Mouse (Mus musculus) brown adipose tissue, adult 24 weeks (tissue): Measurements from ENCODE around the gene Peli2. TPM values are rescaled to one million over a fixed set of nuclear protein-coding genes. Genes with fewer than 3 reads are reported as not detected.
"Not testable (repeated sequence)": the region's sequence is repeated elsewhere in the genome, so short reads cannot be mapped to it uniquely, and the experiment has no call there.

Experiments
- H3K27ac ChIP-seq: fragments of 200-500 bp; replicated peaks from 2 replicates; pipeline ENCODE4 v1.5.1; 2012; ENCODE audit warnings: low read depth, mild to moderate bottlenecking, low read length
- H3K4me1 ChIP-seq: fragments of 200-500 bp; 2 replicates; pipeline ENCODE4 v1.6.1; 2012; ENCODE audit warnings: low read length, mixed read lengths; ENCODE audit not compliant: control insufficient read depth, insufficient read depth, insufficient read length
- H3K4me3 ChIP-seq: fragments of 200-500 bp; 2 replicates; pipeline ENCODE4 v1.5.1; 2012; ENCODE audit warnings: low read depth, mild to moderate bottlenecking, low read length, moderate library complexity; ENCODE audit not compliant: insufficient read depth
- polyA plus RNA-seq: library from polyadenylated mRNA; stranded (reverse); fragments of >200 nt; gene quantifications from 2 replicates; pipeline ENCODE4 v1.2.4, GENCODE M21; 2012; ENCODE audit not compliant: missing spikeins, insufficient read depth, insufficient read length

Gene Peli2
- 18.2 and 23.7 TPM in 2 replicates for polyA plus RNA-seq

DNA sequence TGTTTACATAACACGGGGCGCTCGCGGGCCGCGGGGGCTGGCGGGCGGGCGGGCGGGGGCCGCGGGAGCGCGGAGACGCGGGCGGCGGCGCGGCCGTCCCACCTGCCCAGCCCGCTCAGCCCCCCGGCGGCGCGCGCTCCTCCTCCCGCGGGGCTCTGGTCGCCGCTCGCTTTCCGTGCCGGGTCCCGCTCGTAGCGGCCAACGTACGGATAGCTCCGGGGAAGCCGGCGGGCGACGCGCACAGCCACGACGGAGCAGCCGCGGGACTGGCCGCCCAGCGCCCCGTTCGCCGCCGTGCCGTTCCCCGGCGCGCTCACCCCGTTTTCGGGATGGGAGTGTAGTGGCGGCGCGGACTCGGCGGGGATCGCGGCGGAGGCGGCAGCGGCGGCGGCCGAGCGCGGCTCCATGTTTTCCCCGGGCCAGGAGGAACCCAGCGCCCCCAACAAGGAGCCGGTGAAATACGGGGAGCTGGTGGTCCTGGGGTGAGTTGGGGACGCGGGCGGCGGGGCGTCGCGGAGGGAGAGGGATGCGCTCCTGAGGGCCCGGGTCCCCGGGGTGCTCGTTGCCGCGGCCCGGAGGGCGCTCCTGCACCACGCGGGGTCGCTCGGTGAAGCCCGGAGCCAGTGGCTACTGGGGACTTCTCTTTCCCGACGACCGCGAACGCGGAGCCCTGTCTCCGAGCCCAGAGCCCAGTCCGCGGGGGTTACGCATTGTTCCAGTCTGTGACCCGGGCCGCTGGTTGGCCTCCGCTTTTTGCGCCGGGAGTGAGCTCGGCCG, at the start of gene Peli2:
TSS of gene Peli2 (plus strand) at position 72 of the 777 bp plus-strand sequence.
- Histone ChIP-seq H3K4me1 (no peaks in the 10 kb centered on the region), H3K27ac (peak within 1 kb of the TSS; percentile 77), H3K4me3 (peak within 1 kb of the TSS; percentile 100)

DNA sequence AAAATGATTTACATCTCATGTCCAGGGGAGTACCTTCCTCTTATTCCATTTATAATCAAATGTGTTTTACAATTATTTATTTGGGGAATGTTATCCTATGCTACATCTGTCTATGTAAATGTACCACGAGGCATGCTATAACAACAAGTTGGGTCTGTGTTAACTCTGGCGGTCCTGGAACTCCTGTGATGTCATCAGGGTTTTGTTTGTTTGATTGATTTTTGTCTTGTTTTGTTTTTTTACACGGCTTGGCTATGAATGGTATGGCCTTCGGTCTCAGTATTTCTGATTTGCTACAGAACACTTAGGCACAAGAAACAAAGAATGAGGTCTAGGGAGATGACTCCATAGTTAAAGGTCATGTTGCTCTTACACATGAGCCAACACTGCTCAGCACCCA, 48.5 kb upstream of the Peli2 start:
- no peak overlapping the region for H3K27ac ChIP-seq
- H3K4me3 ChIP-seq = no peak overlapping the region
- H3K4me1 ChIP-seq = peaks cover 5% of the 10 kb centered on the region; the same call in 1 of the 2 replicates

DNA sequence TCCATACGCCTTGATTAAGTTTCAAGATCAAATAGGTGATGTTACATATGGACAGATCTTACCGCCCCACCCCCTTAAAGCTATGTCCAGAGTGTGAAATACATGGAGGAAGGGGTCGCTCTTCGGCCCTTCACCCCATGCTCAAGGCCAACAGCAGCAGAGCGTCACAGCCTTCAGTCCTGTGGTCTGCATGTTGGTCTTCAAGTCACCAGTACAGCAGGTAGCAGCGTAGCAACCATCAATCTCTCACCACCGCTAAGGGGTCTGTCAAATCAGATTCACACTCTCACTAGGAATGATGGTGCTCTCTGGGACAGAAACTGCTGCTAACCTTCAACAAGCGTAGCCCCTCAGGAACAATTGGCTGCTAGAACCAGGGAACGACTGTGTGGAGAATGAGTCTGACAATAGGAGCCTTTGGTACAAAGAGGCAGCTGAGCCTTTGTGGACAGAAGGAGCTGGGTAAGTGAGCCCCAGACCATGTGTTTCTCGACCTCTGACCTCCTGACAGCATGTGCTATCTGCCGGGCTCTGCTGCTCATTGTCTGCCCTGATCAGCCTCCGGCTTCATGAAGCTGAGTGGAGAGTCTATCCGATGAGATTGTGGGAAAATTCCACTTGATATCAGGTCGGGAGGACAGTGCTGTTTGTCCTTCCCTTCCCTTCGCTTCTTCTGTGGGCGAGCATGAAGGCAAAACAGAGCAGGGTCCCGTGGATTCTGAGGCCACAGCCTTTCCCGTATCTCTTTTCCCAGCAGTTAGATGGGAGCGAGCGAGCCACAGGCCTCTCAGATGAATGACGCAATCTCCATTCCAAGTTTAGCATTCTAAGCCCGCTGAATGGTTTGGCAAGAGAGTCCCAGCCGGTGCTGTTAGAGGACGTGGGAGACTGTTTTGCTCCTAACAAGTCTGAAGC, 47.1 kb upstream of the Peli2 start:
- Histone ChIP-seq H3K4me1 (peaks cover 5% of the 10 kb centered on the region; the same call in 1 of the 2 replicates), H3K4me3 (no peak overlapping the region), H3K27ac (peak overlapping the region; percentile 66)

DNA sequence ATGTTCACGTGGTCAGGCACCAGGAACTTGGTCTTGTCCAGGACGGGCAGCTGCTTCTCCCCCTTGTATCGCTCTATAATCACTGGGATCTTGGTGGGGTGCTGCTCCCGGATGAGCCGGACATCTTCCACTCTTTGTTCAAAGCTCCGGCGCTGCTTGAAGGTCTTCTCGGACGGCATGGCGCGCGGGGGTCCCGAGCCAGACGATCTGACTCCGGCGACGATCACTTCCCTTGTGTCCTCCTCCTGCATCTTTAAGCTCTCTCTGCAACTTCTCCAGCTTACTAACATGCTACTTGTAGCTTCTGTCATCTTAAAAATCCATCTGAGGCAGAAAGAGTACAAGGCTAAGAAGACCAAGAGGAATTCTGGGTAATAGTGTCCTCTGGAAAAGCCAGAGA, 41.0 kb upstream of the Peli2 start:
- not testable (repeated sequence) for H3K4me1 ChIP-seq, H3K4me3 ChIP-seq, H3K27ac ChIP-seq

DNA sequence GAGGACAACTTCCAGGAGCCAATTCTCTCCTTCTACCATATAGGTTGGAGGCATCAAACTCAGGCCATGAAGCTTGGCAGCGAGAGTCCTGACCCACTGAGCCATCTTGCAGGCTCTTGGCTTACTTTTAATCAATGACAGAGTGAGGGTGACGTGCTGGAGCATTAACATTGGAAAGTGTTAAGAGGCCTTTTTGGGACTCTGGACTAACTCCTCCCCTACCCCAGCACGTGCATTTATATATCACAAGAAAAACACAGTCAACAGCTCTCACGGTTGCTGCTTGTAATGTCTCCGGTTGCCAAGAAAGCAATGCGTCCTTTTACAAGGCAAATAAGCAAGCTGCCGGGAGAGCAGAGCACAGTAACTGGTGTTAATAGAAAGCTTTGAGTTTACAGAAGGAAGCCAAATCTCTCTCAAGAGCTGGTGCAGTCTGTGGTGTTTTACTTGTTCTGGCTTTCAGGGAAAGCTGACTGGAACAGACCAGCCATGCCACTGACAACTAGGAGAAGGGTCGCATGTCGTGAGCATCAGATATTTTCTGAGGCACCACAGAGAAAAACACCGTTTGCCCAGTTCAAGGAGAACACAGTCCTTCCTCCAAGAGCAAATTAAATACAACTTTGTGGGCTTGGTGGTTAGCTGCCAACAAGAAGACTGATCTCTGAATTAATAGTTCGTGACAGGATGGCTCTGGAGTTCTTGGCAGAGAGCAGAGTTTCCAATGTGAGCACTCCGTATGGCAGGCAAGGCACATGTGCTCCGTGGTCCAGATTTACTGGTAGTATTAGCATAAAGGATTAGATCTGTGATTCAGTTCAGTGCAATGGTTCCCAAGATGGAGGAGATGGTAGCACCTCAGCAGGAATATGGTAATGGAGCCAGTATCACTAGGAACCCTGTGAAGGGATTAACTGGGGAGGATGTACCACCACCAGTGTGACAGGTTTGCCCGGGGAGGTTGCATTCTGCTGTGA, 36.5 kb upstream of the Peli2 start:
- H3K4me3 ChIP-seq = no peak overlapping the region
- no peaks in the 10 kb centered on the region for H3K4me1 ChIP-seq
- no peak overlapping the region for H3K27ac ChIP-seq

DNA sequence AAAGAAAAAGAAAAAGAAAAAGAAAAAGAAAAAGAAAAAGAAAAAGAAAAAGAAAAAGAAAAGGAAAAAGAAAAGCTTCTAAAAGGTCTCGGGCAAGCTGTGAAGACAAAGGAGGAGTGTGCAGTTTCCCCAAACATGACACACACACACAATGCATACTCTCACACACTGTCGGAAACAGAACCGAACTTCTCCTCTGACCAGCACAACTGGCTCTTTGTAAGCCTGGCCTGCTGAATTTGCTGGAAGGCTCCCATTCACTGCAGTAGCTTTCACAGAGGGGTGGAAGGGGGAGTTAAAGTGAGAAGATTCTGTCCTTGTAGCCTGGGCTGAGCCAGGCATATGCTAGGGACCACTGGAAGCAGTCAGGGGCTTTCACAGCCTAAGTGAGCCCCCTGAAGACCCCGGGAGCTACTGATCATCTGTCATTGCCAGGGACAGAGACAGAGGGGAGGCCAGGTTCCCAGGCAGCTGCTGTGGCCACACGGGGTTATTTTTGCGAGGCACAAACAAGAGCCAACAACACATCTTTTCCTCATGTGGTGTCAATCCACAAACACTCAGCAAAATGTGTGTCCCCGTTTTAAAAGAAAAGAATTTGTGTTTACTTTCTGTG, 33.8 kb upstream of the Peli2 start:
- Histone ChIP-seq H3K27ac (no peak overlapping the region), H3K4me1 (no peaks in the 10 kb centered on the region), H3K4me3 (no peak overlapping the region)

DNA sequence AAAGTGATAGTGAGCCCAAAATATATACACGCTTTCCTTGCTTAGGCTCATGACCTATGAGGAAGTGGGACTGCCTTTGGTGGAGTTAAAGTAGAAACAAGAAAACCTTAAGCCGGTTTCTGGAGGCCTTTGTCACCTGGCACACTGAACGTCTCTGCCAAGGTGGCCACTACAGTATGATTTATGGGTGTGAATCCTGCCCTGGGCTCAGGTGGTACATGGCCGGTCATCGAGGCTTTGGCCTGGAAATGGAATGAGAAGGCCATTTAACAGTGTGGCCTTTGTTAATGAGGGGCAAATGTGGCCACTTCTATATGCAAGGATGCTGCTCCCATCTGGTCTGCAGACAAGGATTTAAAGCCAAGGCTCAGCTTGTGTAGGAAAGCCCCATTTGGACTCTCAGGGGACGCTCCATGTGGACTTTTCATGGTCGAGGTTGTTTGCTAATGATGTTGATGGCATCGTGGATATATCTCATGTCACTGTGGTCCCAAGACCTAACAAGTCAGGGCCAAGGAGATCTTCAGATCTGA, 33.3 kb upstream of the Peli2 start:
- H3K4me3 ChIP-seq = no peak overlapping the region
- H3K4me1 ChIP-seq = no peaks in the 10 kb centered on the region
- H3K27ac ChIP-seq = no peak overlapping the region

DNA sequence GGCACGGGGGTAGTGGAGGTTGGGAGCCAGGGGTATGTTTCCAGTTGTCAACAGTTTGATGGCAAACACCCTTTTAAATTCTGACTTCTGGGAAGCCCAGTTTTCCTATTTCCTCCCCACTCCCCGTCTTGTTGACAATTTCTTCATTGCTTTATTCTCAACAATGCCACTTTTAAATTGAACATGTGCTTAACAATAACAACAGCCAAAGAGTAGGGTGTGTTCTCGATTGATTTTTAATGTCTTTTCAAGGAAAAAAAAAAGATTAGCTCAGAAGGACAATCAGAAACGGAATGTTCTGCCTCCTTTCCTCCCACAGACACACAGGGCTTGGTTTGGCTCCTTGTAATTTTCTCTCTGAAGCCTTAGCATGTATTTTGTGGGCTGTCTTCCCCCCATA, 30.2 kb upstream of the Peli2 start:
- Histone ChIP-seq H3K4me1 (no peaks in the 10 kb centered on the region), H3K4me3 (no peak overlapping the region), H3K27ac (no peak overlapping the region)

DNA sequence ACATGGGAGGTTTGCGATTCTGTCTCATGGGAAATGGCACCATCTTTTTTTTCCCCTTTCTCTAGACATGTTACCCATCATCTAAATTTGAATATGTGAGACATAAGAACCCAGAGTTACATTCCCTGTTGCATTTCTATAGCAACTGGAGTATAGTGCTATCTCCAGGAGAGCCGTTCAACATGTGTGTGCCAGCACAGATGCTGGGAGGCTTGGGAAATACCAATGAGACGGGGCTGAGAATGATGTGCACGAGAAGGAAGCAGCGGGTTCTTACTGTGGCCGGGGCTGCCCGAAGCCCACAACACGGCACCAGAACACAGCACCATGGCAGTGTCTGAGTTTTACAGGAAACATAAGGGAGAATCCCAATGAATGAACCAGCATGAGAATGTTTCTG, 29.5 kb upstream of the Peli2 start:
- Histone ChIP-seq H3K27ac (no peak overlapping the region), H3K4me3 (no peak overlapping the region), H3K4me1 (no peaks in the 10 kb centered on the region)

DNA sequence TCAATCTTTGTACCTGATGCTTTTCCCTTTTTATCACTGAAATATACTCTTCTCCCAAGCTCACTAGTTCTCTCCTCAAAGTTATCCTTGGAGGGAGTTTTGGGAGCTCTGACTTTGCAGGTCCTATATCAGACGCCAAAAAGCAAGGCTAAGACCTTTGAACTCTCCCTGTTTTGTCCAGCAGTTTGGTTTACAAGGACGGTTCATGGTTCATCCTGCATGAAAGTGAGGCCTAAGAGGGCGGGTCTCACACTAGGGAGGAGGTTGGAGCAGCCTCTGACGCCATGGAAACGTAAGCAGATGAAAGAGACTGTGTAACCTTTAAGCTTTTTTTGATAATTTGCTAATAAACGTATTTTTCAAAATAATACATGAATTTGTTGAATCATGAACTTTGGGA, 22.4 kb upstream of the Peli2 start:
- H3K27ac ChIP-seq = no peak overlapping the region
- no peaks in the 10 kb centered on the region for H3K4me1 ChIP-seq
- no peak overlapping the region for H3K4me3 ChIP-seq

DNA sequence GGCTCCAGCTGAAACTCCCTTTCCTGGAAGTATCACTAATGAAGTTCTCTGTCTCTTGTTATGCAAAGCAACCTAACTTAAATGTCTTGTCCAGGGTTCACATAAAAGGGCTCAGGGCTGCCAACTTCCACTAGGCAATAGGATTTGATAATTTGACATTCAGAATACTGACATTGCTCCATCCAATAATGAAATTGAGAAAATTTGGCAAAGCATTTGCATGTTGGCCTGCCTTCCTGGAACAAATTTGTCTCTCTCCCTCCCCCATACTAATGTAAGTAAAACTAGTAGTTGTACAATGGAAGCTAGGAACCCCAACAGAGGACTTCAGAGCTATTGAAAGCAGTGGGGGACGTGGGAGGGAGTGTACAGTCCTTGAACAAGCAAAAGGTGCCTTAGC, 21.3 kb upstream of the Peli2 start:
- Histone ChIP-seq H3K27ac (no peak overlapping the region), H3K4me1 (no peaks in the 10 kb centered on the region), H3K4me3 (no peak overlapping the region)

DNA sequence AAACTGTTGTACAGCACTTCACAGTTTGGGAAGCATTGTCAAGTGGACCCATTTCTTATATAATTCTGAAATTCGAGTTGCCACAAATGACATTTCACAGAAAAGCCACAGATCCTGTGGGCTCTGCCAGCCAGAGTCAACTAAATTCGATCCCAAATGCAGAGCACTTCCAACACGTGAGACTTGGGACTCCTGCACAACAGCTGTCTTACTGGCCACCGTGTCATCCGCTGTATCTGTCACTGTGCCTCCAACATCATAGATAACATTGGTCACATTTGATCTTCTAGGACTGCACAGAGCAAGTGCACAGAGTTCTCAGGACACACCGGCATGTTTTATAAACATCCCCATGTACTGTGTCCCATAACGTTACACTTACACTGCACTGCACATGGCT, 14.2 kb upstream of the Peli2 start:
- Histone ChIP-seq H3K27ac (no peak overlapping the region), H3K4me3 (no peak overlapping the region), H3K4me1 (no peaks in the 10 kb centered on the region)

DNA sequence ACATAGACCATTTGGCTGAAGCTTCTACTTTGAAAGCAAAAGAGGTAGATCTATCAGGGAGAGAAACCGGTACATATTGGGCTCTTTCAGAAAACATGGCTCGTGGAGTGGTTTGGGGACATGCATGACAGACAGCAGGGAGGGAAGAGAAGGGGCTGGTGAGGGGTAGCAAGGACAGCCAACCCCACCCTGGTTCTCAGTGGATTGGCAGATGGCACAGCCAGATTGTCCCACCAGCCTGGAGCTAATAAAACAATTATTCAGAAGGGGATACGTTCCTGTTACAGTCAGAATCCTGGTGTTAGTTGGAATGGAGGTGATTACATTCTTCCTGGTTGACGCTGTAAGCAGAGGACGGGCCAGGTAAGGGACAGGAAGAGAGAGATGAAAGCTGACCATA, 2.6 kb upstream of the Peli2 start:
- Histone ChIP-seq H3K4me1 (no peaks in the 10 kb centered on the region), H3K27ac (no peak overlapping the region), H3K4me3 (no peak overlapping the region)

DNA sequence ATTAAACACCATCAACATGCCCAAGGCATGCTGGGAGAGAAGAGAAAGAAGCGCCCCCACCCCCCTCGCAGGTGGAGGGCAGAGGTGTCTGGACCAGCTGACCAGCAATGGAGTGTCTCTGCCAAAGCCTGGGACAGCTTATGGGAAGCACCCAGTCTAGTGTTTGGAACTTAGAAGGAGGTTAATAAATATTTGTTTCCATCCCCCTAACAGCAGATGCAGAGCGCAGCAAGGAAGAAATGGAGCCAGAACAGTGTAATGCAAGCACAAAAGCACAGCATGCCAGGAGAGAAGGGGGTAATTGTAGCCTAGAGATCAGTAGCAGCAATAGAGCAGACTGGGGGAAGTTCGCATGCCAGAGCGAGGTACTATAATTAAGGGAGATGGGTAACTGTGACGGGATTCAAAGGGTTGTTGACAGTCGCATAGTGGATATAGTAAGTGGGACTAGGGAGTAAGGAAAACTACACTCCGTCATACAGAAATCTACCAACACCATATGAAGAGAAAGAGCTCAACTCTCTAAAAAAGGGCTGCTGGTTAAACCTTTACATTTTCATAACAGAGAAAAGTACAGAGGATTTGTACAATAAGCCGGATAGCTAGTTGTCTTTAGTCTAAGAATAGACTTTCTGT, 1.5 kb upstream of the Peli2 start:
- no peaks in the 10 kb centered on the region for H3K4me1 ChIP-seq
- H3K27ac ChIP-seq = no peak overlapping the region
- no peak overlapping the region for H3K4me3 ChIP-seq
